Mouse (Mus musculus) G1E (cell line): Measurements from ENCODE around the gene Gm28557. TPM values are rescaled to one million over a fixed set of nuclear protein-coding genes. Genes with fewer than 3 reads are reported as not detected.

Experiments used
- ATAC-seq: 2 replicates; pipeline ENCODE4 v1.8.0; 2016; ENCODE audit warnings: mild to moderate bottlenecking; ENCODE audit not compliant: insufficient number of reproducible peaks, poor library complexity, low FRiP score, severe bottlenecking; ENCODE audit errors: extremely low read depth
- DNase-seq: peaks from one replicate; pipeline ENCODE4 v3.0.0; 2012; ENCODE audit warnings: low spot score
- H3K27me3 ChIP-seq: 2 replicates; pipeline ENCODE4 v1.6.1; 2012; ENCODE audit warnings: mild to moderate bottlenecking, low read length, inconsistent platforms; ENCODE audit not compliant: insufficient read depth
- H3K36me3 ChIP-seq: replicated peaks from 2 replicates; pipeline ENCODE3; 2012; ENCODE audit warnings: mild to moderate bottlenecking, inconsistent platforms
- H3K4me1 ChIP-seq: 2 replicates; pipeline ENCODE4 v1.6.1; 2012; ENCODE audit warnings: low read depth, low read length, inconsistent platforms, mixed read lengths; ENCODE audit not compliant: insufficient read depth
- H3K4me3 ChIP-seq: 2 replicates; pipeline ENCODE4 v1.5.1; 2012; ENCODE audit warnings: low read depth, mild to moderate bottlenecking, inconsistent platforms, low read length, moderate library complexity, mixed read lengths
- H3K9me3 ChIP-seq: replicated peaks from 2 replicates; pipeline ENCODE4 v1.6.1; 2012; ENCODE audit warnings: inconsistent platforms
- CTCF ChIP-seq: IDR thresholded peaks from 2 replicates; pipeline ENCODE4 v1.5.1; 2012; ENCODE audit warnings: low read depth, low read length, inconsistent platforms, mixed read lengths
- GATA1 ChIP-seq: IDR thresholded peaks from 2 replicates; pipeline ENCODE4 v1.6.1; 2012; ENCODE audit warnings: borderline replicate concordance, low read length, inconsistent platforms, mixed read lengths
- GATA2 ChIP-seq: IDR thresholded peaks from 2 replicates; pipeline ENCODE4 v1.6.1; 2012; ENCODE audit warnings: low read depth, low read length, inconsistent platforms, borderline replicate concordance
- POLR2AphosphoS5 ChIP-seq: IDR thresholded peaks from 2 replicates; pipeline ENCODE4 v1.6.1; 2012; ENCODE audit warnings: low read depth, low read length, inconsistent platforms; ENCODE audit not compliant: insufficient replicate concordance
- TAL1 ChIP-seq: conservative IDR thresholded peaks from 2 replicates; pipeline ENCODE4 v1.6.1; 2012; ENCODE audit warnings: low read depth, low read length, inconsistent platforms, mixed read lengths
- polyA plus RNA-seq: library from polyadenylated mRNA; stranded (reverse); fragments of >175 nt; gene quantifications from 2 replicates; pipeline ENCODE4 v1.2.3, GENCODE M21; 2012
- total RNA-seq, 2 experiments: library from RNA; stranded (forward) in 1 of 2; stranded (reverse) in 1 of 2; fragments of 200-1000 nt in 1 of 2; fragments of >200 nt in 1 of 2; fragmentation: Nextera tagmentation in 1 of 2; gene quantifications; 2 replicates each; pipeline ENCODE4 v1.2.3; 2014 to 2017

Gene Gm28557
- total and polyA plus RNA-seq, 3 experiments = 0.23 to 9.3 (median 6.2) TPM

DNA sequence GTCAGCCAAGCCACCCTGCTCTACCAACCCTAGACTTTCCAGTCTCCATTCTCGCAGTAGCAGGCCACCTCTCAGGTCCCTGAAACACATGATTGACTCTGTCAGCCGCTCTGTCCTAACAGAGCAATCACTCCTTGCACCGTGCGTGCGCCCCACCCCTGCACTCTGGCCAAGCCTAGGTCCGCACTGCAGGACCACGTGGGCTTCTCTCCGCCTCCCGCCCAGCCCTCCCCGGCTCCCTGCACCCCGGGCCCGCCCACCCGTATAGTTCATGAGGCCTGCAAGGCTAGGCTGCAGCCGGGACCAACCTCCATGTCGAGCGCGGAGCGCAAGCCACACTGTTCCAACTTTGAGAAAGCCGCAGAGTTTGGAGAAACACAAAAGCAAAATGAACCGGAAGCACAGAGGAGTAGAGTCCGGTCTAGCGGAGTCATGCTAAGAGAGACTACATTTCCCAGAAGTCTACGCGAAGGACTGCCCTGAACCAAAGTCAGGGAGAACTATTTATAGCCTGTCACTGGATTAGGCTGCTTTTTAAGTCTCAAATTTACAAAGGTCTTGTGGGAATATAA is 27.2 kb downstream of the Gm28557 start:
- TF ChIP-seq CTCF = no peak
- TF ChIP-seq GATA1 = no peak
- TF ChIP-seq POLR2AphosphoS5 = no peak
- no peak for TF ChIP-seq GATA2
- TF ChIP-seq TAL1 = no peak
- ATAC-seq = peak; percentile 93
- H3K4me3 ChIP-seq = peak overlapping the region; percentile 77
- peak; percentile 55 for DNase-seq
- H3K36me3 ChIP-seq = peaks cover 8% of the 10 kb centered on the region
- no peaks in the 10 kb centered on the region for H3K27me3 ChIP-seq
- H3K9me3 ChIP-seq = no peaks in the 10 kb centered on the region
- H3K4me1 ChIP-seq = peaks cover 17% of the 10 kb centered on the region

DNA sequence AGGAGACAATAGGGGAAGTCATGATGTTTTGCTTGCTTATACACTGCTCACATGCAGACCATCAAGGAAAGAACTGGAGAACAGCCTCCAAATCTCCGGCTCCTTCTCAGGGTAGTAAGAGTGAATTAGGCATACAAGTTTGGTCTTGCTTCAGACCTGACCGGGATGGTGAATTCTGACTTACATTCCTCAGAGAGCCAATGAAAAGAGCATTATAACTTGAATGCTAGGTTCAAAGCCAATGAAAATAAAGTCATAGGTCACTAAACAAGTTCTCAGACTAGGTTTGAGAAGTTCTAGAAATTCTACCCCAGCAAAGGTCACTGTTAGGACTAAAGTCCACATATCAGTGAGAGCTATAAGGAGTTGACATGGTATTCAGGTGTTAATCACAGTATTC is 31.2 kb downstream of the Gm28557 start:
- DNase-seq (no peak), ATAC-seq (no peak)
- peaks cover 26% of the 10 kb centered on the region for H3K36me3 ChIP-seq
- H3K4me1 ChIP-seq = peaks cover 15% of the 10 kb centered on the region
- no peak for TF ChIP-seq TAL1
- no peak for TF ChIP-seq POLR2AphosphoS5
- TF ChIP-seq GATA2 = no peak
- TF ChIP-seq CTCF = no peak
- TF ChIP-seq GATA1 = no peak
- H3K4me3 ChIP-seq = no peak overlapping the region
- no peaks in the 10 kb centered on the region for H3K27me3 ChIP-seq
- H3K9me3 ChIP-seq = peaks cover 9% of the 10 kb centered on the region

DNA sequence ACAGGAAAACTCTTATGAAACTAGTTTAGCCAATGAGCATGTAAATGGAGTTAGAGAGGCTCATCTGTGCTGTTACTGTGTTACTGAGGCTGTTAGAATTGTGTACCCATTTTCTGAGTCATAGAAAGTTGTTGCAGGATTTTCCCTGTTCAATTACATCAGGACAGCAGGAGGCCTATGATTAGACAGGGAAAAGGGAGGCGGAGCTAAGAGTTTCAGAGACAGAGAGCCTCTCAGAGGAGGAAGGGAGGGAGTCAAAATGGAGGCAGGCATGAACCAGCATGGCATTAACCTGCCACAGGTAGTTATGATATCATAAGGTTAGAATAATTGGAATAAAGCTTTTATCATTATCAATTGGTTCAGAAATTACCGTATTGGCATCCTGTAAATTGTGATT is 35.6 kb downstream of the Gm28557 start:
- Histone ChIP-seq H3K4me3 (no peak overlapping the region), H3K9me3 (peaks cover 21% of the 10 kb centered on the region), H3K27me3 (no peaks in the 10 kb centered on the region), H3K36me3 (peaks cover 36% of the 10 kb centered on the region), H3K4me1 (no peaks in the 10 kb centered on the region)
- ATAC-seq = no peak
- DNase-seq = no peak
- TF ChIP-seq CTCF (no peak), TAL1 (no peak), GATA1 (no peak), GATA2 (no peak), POLR2AphosphoS5 (no peak)

GRCm38 (mm10) chr13:67065386-67065785 is 43.0 kb downstream of the Gm28557 start:
- peaks cover 8% of the 10 kb centered on the region for H3K9me3 ChIP-seq
- peaks cover 3% of the 10 kb centered on the region for H3K4me1 ChIP-seq
- no peaks in the 10 kb centered on the region for H3K27me3 ChIP-seq
- no peak overlapping the region for H3K4me3 ChIP-seq
- DNase-seq = no peak
- peaks cover 4% of the 10 kb centered on the region for H3K36me3 ChIP-seq
- no peak for TF ChIP-seq GATA2
- TF ChIP-seq POLR2AphosphoS5 = no peak
- no peak for TF ChIP-seq GATA1
- TF ChIP-seq CTCF = no peak
- TF ChIP-seq TAL1 = no peak
- no peak for ATAC-seq

DNA sequence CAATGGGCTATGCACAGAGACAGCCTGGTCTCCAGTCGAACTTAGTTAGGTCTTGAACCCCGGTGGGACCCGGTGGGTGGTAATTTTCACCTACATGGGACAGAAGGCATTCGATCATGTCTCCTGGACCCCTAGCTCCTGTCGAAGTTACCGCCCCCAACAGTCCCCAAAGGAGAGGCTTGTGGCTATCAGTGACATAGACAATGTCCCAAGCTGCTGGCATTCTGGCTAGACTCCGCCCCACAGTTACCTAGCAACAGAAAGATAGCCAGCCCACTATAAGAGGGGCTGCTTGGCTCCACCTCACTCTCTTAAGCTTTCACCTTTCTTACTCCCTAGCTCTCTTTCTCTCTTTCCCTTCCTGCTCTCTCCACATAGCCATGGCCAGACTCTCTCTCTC is 46.0 kb downstream of the Gm28557 start:
- DNase-seq = no peak
- H3K4me3 ChIP-seq = no peak overlapping the region
- H3K36me3 ChIP-seq = peaks cover 2% of the 10 kb centered on the region
- peaks cover 8% of the 10 kb centered on the region for H3K4me1 ChIP-seq
- no peaks in the 10 kb centered on the region for H3K27me3 ChIP-seq
- TF ChIP-seq GATA1 (no peak), GATA2 (no peak), POLR2AphosphoS5 (no peak), CTCF (no peak), TAL1 (no peak)
- H3K9me3 ChIP-seq = peaks cover 2% of the 10 kb centered on the region; the same call in 1 of the 2 replicates
- ATAC-seq = no peak

GRCm38 (mm10) chr13:67060786-67061358 is 47.5 kb downstream of the Gm28557 start, which contains the start of gene Zfp712:
Gene Zfp712, minus strand, starts transcription at chr13:67061170.
- ATAC-seq (peak; percentile 94), DNase-seq (peak; percentile 65)
- H3K27me3 ChIP-seq = no peaks in the 10 kb centered on the region
- peaks cover 2% of the 10 kb centered on the region; the same call in 1 of the 2 replicates for H3K9me3 ChIP-seq
- peaks cover 2% of the 10 kb centered on the region for H3K36me3 ChIP-seq
- peaks cover 8% of the 10 kb centered on the region for H3K4me1 ChIP-seq
- TF ChIP-seq GATA1 (no peak), CTCF (no peak), GATA2 (no peak), TAL1 (no peak), POLR2AphosphoS5 (no peak)
- peak within 1 kb of the TSS; percentile 85 for H3K4me3 ChIP-seq
